Mouse (Mus musculus): Measurements from ENCODE around the gene Crlf1.

Crlf1 gene

GRCm38 (mm10) chr8:70468733-70469132 lies 24.2 kb upstream of the Crlf1 start:
- no peak for DNase-seq (ENCODE audit: low spot score in 2 of 2)

- no peak for DNase-seq (ENCODE audit: low spot score in 2 of 2)
Measured at GRCm38 (mm10) chr8:70469295-70469916, 23.6 kb upstream of the Crlf1 start.

GRCm38 (mm10) chr8:70469938-70470337 lies 23.0 kb upstream of the Crlf1 start:
- no peak for DNase-seq (ENCODE audit: low spot score in 2 of 2)

- no peak for DNase-seq (ENCODE audit: low spot score in 2 of 2)
Measured at GRCm38 (mm10) chr8:70471856-70472255, 21.1 kb upstream of the Crlf1 start.

- peak; percentile 83 to 88 for DNase-seq (ENCODE audit: low spot score in 2 of 2)
Measured at GRCm38 (mm10) chr8:70476333-70477268, 16.4 kb upstream of the Crlf1 start, which contains the start of gene Klhl26. Gene Klhl26 (minus strand): TSS chr8:70476968.

GRCm38 (mm10) chr8:70477269-70477982 lies 15.5 kb upstream of the Crlf1 start:
- DNase-seq (ENCODE audit: low spot score in 2 of 2) = no peak

- DNase-seq (ENCODE audit: low spot score in 2 of 2) = peak; percentile 67 to 70
Measured at GRCm38 (mm10) chr8:70481908-70482307, 11.1 kb upstream of the Crlf1 start.

- DNase-seq (ENCODE audit: low spot score in 2 of 2) = no peak
Measured at GRCm38 (mm10) chr8:70482943-70483342, 10.0 kb upstream of the Crlf1 start.

GRCm38 (mm10) chr8:70486191-70486681 lies 6.7 kb upstream of the Crlf1 start:
- DNase-seq (ENCODE audit: low spot score in 2 of 2) = no peak

- peak; percentile 63 to 70 for DNase-seq (ENCODE audit: low spot score in 2 of 2)
Measured at GRCm38 (mm10) chr8:70486941-70487520, 5.9 kb upstream of the Crlf1 start, which contains the start of gene Tmem59l. Gene Tmem59l (minus strand): TSS chr8:70487358.

- DNase-seq (ENCODE audit: low spot score in 2 of 2) = no peak
Measured at GRCm38 (mm10) chr8:70487993-70488796, 4.8 kb upstream of the Crlf1 start.

GRCm38 (mm10) chr8:70488931-70489470 lies 4.0 kb upstream of the Crlf1 start:
- DNase-seq (ENCODE audit: low spot score in 2 of 2) = no peak

GRCm38 (mm10) chr8:70489576-70489975 lies 3.4 kb upstream of the Crlf1 start:
- DNase-seq (ENCODE audit: low spot score in 2 of 2) = no peak

GRCm38 (mm10) chr8:70490061-70490879 lies 2.7 kb upstream of the Crlf1 start:
- no peak for DNase-seq (ENCODE audit: low spot score in 2 of 2)

- DNase-seq (ENCODE audit: low spot score in 2 of 2) = no peak
Measured at GRCm38 (mm10) chr8:70490880-70491495, 2.0 kb upstream of the Crlf1 start.

- DNase-seq (ENCODE audit: low spot score in 2 of 2) = no peak
Measured at GRCm38 (mm10) chr8:70493692-70494415, 896 bp downstream of the Crlf1 start.

GRCm38 (mm10) chr8:70494416-70494945 lies 1.5 kb downstream of the Crlf1 start:
- no peak for DNase-seq (ENCODE audit: low spot score in 2 of 2)
